Mouse (Mus musculus): ENCODE measurements around the gene Urb2.
"Not testable (repeated sequence)": the region's sequence is repeated elsewhere in the genome, so short reads cannot be mapped to it uniquely, and the experiment has no call there.

Urb2 gene

GRCm38 (mm10) chr8:124019782-124020181, 1.5 kb upstream of the Urb2 start:
- DNase-seq, result peak in 1 of 2 experiments; percentile 15

DNA sequence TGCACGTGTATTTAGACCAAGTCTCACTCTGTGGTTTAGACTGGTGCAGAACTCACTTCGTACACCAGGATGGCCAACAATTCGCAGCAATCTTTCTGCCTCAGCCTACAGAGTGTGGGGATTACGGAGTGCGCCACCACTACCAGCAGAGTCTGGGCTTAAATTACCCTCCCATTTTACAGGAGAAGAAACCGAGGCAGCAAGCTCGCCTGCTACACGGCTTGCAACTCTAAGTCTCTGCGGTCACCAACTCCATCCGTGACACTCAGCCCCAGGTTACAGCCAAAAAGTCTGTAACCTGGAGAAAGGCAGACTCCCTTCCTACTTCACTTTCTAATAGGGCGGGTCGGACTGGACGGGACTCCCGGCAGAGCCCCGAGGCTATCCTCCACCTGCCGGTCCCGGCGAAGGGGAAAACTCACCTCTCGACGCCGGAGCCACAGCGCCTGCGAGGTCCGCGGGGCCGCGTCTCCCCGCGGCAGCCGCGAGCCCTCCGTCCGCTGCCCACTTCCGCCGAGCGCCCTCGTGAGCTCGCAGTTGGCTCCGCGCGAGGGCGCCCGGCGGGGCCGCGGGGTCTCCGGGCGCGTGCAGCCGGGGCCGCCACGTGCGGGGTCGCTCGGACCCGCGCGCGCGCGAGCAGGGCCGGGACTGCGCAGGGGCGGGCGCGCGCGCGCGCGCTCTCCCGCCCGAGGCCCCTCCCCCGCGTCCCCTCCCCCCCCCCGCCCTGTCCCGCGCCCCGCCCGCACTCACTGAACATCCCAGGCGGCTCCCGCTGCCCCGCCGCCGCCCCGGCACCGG, 670 bp upstream of the Urb2 start:
- DNase-seq, result peak; percentile 80 to 86

DNA sequence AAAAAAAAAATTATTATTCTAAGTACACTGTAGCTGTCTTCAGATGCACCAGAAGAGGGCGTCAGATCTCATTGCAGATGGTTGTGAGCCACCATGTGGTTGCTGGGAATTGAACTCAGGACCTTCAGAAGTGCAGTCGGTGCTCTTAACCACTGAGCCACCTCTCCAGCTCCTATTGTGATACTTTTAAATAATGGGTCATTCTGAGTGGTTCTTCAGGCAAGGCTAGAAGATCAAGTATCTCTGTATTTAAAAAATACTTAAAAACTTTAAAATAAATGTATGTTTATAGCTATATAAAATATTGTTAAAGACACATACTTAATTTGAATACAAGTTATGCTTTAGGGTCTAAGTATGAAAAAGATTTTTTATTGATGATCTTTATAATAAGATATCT, 5.0 kb downstream of the Urb2 start:
- not testable (repeated sequence) for DNase-seq

DNA sequence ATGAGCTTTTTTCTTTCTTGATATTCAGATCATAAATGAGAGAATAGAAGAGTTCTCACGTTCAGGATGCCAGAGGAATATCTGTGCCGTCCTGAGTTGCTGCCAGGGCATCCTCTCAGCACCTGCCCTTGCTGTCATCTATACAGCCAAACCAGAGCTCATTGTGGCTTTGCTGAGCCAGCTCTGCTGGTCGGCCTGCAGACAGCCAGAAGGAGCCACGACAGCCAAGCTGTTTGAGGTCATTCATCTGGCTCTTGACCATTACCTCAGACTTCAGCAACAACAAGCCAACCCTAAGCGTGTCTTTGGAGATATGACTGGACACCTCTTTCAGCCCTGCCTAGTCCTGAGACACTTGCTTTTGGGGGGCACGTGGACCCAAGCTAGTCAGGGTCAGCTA, 6.5 kb downstream of the Urb2 start:
- DNase-seq, result peak; percentile 50 to 63

GRCm38 (mm10) chr8:124033400-124033799, 12.1 kb downstream of the Urb2 start:
- no peak for DNase-seq

DNA sequence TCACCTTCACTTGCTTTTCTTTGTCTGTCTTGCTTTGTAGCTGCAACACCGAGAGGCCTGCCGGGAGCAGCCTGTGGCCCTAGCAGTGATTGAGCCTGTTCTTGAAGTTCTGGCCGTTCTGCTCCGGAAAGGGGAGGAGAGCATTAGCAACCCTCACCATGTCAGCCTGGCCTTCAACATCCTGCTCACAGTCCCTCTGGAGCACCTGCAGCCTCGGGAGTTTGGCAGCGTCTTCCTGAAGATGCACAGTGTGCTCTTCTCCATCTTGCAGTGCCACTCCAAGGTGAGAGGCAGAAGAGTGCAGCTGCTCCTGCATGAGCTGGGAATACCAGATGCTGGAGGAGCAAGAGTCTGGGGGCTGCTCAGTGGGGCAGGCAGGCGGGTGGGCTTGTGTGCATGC, 16.8 kb downstream of the Urb2 start:
- DNase-seq, result no peak

- DNase-seq, result no peak
Measured at GRCm38 (mm10) chr8:124039351-124039750, 18.0 kb downstream of the Urb2 start.

DNA sequence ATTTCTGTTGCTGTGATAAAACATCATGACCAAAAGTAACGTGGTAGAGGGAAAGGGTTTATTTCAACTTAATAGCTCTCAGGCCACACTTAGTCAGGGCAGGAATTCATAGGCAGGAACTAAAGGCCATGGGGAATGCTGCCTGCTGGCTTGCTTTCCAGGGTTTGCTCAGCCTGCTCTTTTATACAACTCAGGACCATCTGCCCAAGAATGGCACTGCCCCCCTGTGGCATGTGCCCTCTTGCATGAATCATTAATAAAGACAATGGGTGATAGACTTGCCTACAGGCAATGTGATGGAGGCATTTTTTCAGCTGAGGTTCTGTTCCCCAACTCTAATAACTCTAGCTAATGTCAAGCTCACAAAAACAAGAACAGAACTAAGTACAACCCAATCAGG, 20.9 kb downstream of the Urb2 start:
- no peak for DNase-seq

GRCm38 (mm10) chr8:124044421-124044820, 23.1 kb downstream of the Urb2 start:
- DNase-seq, result no peak

GRCm38 (mm10) chr8:124044931-124045330, 23.6 kb downstream of the Urb2 start:
- DNase-seq, result no peak

DNA sequence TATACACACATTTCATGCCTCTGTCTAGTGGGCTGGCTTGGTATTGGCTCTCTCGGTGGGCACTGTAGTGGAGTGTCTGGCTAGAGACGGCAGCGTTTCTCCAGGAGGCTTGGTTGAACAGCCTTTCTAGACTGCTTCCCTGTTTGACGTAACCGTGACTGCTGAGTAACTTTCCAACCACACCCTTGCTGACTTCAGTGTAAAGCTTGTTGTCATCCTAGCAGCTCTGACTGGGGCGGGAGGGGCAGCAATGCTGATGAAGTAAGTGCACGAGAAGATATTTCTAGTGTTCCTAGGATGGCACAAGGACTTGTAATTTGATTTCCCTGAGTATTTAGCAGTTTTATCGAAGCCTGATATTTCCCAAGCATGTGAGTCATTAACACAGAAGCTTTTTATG, 24.5 kb downstream of the Urb2 start:
- no peak for DNase-seq

GRCm38 (mm10) chr8:124052110-124052509, 30.8 kb downstream of the Urb2 start:
- DNase-seq, result peak; percentile 91 to 93

GRCm38 (mm10) chr8:124052568-124052967, 31.3 kb downstream of the Urb2 start:
- DNase-seq, result no peak

- DNase-seq, result no peak
Measured at GRCm38 (mm10) chr8:124056832-124057655, 35.7 kb downstream of the Urb2 start.

GRCm38 (mm10) chr8:124066325-124067058, 45.2 kb downstream of the Urb2 start:
- no peak for DNase-seq

- no peak for DNase-seq
Measured at GRCm38 (mm10) chr8:124067059-124067750, 45.9 kb downstream of the Urb2 start.

- DNase-seq, result peak; percentile 86 to 89
Measured at GRCm38 (mm10) chr8:124070363-124071324, 49.3 kb downstream of the Urb2 start.

DNA sequence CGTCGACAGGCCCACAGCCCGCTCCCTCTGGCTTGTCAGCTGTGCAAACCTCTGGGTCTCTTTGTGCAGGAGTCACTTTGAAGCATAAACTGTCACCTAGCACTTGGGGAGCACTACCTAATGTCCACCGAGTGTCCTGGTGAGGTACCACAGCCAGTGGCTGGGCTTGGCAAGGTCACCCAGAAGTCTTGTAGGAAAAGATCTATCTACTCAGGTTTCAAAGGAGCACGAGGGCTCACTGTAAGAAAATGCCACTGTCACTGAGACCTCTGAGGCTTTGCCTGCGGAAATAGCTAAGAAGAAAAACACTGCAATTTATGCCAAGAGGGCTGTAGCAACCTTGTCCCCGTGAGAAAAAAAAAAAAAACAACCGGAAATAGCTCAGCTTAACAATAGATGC, 54.7 kb downstream of the Urb2 start:
- DNase-seq, result no peak

DNA sequence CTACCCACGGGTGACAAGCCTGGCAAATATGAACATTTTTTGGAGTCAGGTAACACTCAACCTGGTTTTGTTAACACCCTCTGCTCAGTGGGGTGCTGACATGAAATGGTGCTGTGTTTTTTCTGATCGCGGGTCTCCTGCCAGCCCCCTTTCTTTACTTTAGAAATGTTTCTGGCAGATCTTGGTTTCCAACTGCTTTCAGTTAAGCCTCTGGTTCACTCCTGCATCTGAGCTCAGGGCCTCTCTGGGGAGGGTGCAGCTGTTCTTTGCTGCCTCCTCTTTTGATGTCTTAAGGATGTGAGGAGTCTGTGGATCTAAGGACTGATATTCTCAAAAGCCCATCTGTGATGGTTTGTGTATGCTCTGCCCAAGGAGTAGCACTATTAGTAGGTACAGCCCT, 55.1 kb downstream of the Urb2 start:
- DNase-seq, result no peak

- DNase-seq, result no peak
Measured at GRCm38 (mm10) chr8:124077377-124077776, 56.1 kb downstream of the Urb2 start.

- peak in 1 of 2 experiments; percentile 35 for DNase-seq
Measured at GRCm38 (mm10) chr8:124077998-124078397, 56.7 kb downstream of the Urb2 start.
